Mouse (Mus musculus) limb, embryonic 12.5 days (tissue): ENCODE results near the gene Mlx. TPM values are rescaled to one million over a fixed set of nuclear protein-coding genes. Genes with fewer than 3 reads are reported as not detected.
"Not testable (repeated sequence)": the region's sequence is repeated elsewhere in the genome, so short reads cannot be mapped to it uniquely, and the experiment has no call there.

Experiments
- ATAC-seq: fragments of 200-750 bp; cut with Nextera tagmentation; 2 replicates; pipeline ENCODE4 v1.8.0; 2017; ENCODE audit warnings: low read depth, moderate TSS enrichment; ENCODE audit not compliant: insufficient number of reproducible peaks, insufficient read depth, low FRiP score, low TSS enrichment
- H3K27ac ChIP-seq: fragments of 300-500 bp; sonication (generic); 2 replicates; pipeline ENCODE4 v1.5.1; 2016; ENCODE audit warnings: mild to moderate bottlenecking, moderate library complexity
- H3K27me3 ChIP-seq: fragments of 300-500 bp; sonication (generic); 2 replicates; pipeline ENCODE4 v1.6.1; 2016; ENCODE audit warnings: mild to moderate bottlenecking, moderate library complexity
- H3K36me3 ChIP-seq: fragments of 300-500 bp; sonication (generic); 2 replicates; pipeline ENCODE4 v1.6.1; 2016; ENCODE audit warnings: mild to moderate bottlenecking, moderate library complexity
- H3K4me1 ChIP-seq: fragments of 300-500 bp; sonication (generic); replicated peaks from 2 replicates; pipeline ENCODE4 v1.6.1; 2016
- H3K4me2 ChIP-seq: fragments of 300-500 bp; sonication (generic); 2 replicates; pipeline ENCODE4 v1.6.1; 2016; ENCODE audit warnings: mild to moderate bottlenecking, moderate library complexity
- H3K4me3 ChIP-seq: fragments of 300-500 bp; sonication (generic); replicated peaks from 2 replicates; pipeline ENCODE4 v1.5.1; 2016; ENCODE audit warnings: mild to moderate bottlenecking
- H3K9ac ChIP-seq: fragments of 300-500 bp; sonication (generic); replicated peaks from 2 replicates; pipeline ENCODE4 v1.6.1; 2016; ENCODE audit warnings: mild to moderate bottlenecking, moderate library complexity
- H3K9me3 ChIP-seq: fragments of 300-500 bp; sonication (generic); 2 replicates; pipeline ENCODE4 v1.6.1; 2016; ENCODE audit warnings: mild to moderate bottlenecking, moderate library complexity
- WGBS: fragments of 180-500 bp; shearing (Covaris S2); methylation state at CpG from one replicate; pipeline ENCODE4 v1.1.7; 2016; 5-methylcytosine and 5-hydroxymethylcytosine counted together
- polyA plus RNA-seq: library from polyadenylated mRNA; unstranded; fragments of >200 nt; fragmentation: Nextera tagmentation; extraction: Ambion mirVana; gene quantifications from 2 replicates; pipeline ENCODE4 v1.2.1, GENCODE M21; 2016

Mlx gene
- polyA plus RNA-seq, 1 experiment from 2014 or later, result 43.1 TPM

DNA sequence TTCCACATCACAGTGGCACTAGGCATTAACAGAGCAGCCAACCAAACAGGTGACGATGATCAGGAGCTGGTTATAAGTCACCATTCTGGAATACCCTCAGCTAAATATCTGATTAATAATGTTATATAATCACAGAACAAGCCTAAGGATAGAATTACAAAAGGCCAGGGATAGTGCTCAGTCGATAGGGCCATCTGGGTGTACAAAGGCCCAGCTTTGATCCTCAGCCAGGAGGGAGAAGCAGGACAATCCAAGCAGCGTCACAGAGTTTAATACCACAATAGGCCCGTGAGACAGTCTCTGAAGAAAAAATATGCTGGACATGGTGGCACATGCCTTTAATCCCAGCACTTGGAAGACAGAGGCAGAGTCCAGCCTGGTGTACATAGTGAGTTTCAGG is 22.3 kb downstream of the Mlx start:
- Histone ChIP-seq H3K27me3 (no peaks in the 10 kb centered on the region), H3K4me2 (no peak overlapping the region), H3K9me3 (no peaks in the 10 kb centered on the region), H3K27ac (no peak overlapping the region), H3K9ac (no peak overlapping the region), H3K4me1 (no peaks in the 10 kb centered on the region; the same call in 1 of the 2 replicates), H3K4me3 (no peak overlapping the region), H3K36me3 (peaks cover 26% of the 10 kb centered on the region)
- WGBS, result 86% methylated on average over 4 of the region's 4 CpGs
- ATAC-seq, result no peak

DNA sequence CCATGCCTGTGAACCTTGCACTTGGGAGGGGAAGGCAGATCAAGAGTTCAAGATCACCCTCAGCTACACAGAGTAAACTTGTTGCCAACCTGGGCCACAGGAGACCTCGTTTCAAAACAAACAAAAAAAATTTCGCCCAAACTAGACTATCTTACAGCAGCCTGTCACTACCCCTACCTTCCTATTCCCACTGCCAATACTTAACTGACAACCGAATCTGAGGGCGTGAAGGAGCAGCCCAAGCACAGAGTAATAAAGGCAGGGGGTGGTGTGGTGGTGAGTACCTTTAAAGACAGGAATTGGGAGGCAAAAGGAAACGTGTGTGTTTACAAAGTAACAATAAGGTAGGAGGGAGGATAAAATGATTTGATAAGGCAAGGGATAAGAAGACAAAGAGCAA is 23.6 kb downstream of the Mlx start:
- no peak overlapping the region for H3K4me3 ChIP-seq
- peaks cover 13% of the 10 kb centered on the region for H3K36me3 ChIP-seq
- no peak overlapping the region for H3K27ac ChIP-seq
- H3K4me2 ChIP-seq, result no peak overlapping the region
- ATAC-seq, result no peak
- H3K9me3 ChIP-seq, result no peaks in the 10 kb centered on the region
- H3K4me1 ChIP-seq, result no peaks in the 10 kb centered on the region; the same call in 1 of the 2 replicates
- 56% methylated on average over 5 of the region's 5 CpGs for WGBS
- no peaks in the 10 kb centered on the region for H3K27me3 ChIP-seq
- H3K9ac ChIP-seq, result no peak overlapping the region

DNA sequence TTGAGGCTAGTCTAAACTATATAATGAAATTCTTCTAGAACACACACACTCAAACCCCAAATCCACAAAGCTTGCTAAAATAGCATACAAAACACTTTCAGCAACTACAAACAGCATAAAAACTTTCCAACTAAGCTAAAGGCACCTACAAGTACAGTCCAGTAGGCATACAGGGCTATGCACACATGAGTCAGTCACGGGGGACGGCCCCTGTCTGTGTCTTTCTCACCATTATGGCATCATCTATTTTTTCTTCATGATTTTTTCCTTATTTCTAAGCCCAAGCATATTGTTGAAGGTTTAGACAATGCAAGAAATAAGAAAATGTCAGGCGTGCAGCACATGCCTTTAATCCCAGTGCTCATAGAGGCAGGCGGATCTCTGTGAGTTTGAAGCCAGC is 24.1 kb downstream of the Mlx start:
- no peak for ATAC-seq
- Histone ChIP-seq H3K9me3 (no peaks in the 10 kb centered on the region), H3K36me3 (peaks cover 14% of the 10 kb centered on the region), H3K27me3 (no peaks in the 10 kb centered on the region), H3K9ac (no peak overlapping the region), H3K27ac (no peak overlapping the region), H3K4me3 (no peak overlapping the region), H3K4me2 (no peak overlapping the region), H3K4me1 (no peaks in the 10 kb centered on the region; the same call in 1 of the 2 replicates)
- 92% methylated on average over 4 of the region's 4 CpGs for WGBS

GRCm38 (mm10) chr11:101112186-101112585 is 25.1 kb downstream of the Mlx start:
- Histone ChIP-seq H3K27me3 (no peaks in the 10 kb centered on the region), H3K4me1 (no peaks in the 10 kb centered on the region; the same call in 1 of the 2 replicates), H3K4me3 (no peak overlapping the region), H3K4me2 (no peak overlapping the region), H3K9ac (no peak overlapping the region), H3K27ac (0 out of 2 replicates have a peak overlapping the region, but pooled peaks have one; percentile 53), H3K9me3 (no peaks in the 10 kb centered on the region), H3K36me3 (peaks cover 21% of the 10 kb centered on the region)
- no peak for ATAC-seq
- WGBS, result 89% methylated on average over 3 of the region's 3 CpGs

DNA sequence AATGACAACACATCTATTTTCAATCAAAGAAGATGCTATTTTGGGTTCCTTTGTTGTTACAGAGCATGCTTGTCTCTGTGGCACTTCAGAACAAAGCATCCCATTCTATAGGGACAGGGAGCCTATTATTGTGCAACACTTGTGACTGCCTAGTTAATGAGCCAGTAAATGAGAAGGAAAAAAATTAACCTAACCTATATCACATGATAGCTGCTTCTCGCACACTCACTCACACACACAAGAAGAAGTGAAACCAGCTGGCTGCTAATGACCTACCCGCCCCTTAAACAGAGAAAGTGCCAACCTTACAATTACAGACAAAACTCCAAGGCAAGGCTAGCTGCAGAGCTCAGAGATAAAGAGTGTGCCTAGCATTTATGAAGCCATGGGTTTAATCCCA is 28.5 kb downstream of the Mlx start:
- Histone ChIP-seq H3K9ac (no peak overlapping the region), H3K27ac (no peak overlapping the region), H3K4me3 (no peak overlapping the region), H3K36me3 (peaks cover 16% of the 10 kb centered on the region), H3K4me1 (peaks cover 16% of the 10 kb centered on the region), H3K9me3 (no peaks in the 10 kb centered on the region), H3K27me3 (no peaks in the 10 kb centered on the region), H3K4me2 (no peak overlapping the region)
- WGBS, result 80% methylated on average over 2 of the region's 2 CpGs
- ATAC-seq, result no peak

GRCm38 (mm10) chr11:101118105-101118504 is 31.0 kb downstream of the Mlx start:
- peaks cover 30% of the 10 kb centered on the region for H3K36me3 ChIP-seq
- peak overlapping the region; percentile 95 for H3K4me2 ChIP-seq
- peak overlapping the region; percentile 93 for H3K9ac ChIP-seq
- 57% methylated on average over 4 of the region's 4 CpGs for WGBS
- ATAC-seq, result no peak
- H3K27ac ChIP-seq, result no peak overlapping the region
- H3K4me1 ChIP-seq, result peaks cover 25% of the 10 kb centered on the region
- H3K4me3 ChIP-seq, result peak overlapping the region; percentile 91
- no peaks in the 10 kb centered on the region for H3K27me3 ChIP-seq
- H3K9me3 ChIP-seq, result no peaks in the 10 kb centered on the region

DNA sequence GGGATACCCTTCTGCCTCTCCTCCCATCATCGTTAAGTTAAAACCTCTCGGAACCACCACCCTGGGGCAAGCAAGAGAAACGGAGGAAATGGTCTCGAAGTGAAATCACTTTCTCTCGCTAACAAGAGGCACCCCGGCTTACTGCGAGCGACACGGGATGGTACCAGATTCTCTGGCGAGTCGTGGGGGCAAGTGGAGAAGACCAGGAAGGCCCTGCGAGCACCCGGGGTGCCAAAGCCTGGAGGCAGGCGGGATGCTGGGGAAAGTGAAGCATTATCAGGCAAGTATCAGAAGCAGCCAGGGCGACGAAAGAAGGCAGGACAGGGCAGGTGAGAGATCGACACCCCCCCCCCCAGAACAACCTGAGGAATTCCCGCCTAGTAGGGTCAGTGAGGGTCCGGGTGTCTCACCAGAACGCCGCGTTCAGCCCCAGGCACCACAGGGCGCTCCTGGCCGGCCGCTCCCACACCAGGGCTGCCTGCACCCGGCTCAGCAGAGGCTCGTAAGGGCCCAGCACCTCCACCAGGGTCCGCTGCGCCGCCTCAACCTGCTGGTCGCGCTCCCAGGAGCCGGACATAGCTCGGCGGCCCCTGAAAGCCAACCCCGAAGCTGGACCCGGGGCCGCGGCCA is 32.2 kb downstream of the Mlx start:
- Histone ChIP-seq H3K4me1 (peaks cover 25% of the 10 kb centered on the region), H3K27ac (peak overlapping the region; percentile 92), H3K36me3 (peaks cover 41% of the 10 kb centered on the region), H3K4me2 (peak overlapping the region; percentile 95), H3K4me3 (peak overlapping the region; percentile 91), H3K9ac (peak overlapping the region; percentile 93), H3K9me3 (no peaks in the 10 kb centered on the region), H3K27me3 (no peaks in the 10 kb centered on the region)
- under 1% methylated on average over 39 of the region's 39 CpGs for WGBS
- peak; percentile 78 for ATAC-seq

GRCm38 (mm10) chr11:101119761-101120544 is 32.9 kb downstream of the Mlx start, which contains the start of the genes Retreg3 and Tubg1:
TSS of gene Retreg3 (minus strand) at chr11:101119893.
TSS of gene Tubg1 (plus strand) at chr11:101119938.
- H3K4me2 ChIP-seq, result peak within 1 kb of the TSS; percentile 95
- peak; percentile 96 for ATAC-seq
- H3K4me3 ChIP-seq, result peak within 1 kb of the TSS; percentile 91
- no peaks in the 10 kb centered on the region for H3K9me3 ChIP-seq
- peak within 1 kb of the TSS; percentile 92 for H3K27ac ChIP-seq
- peaks cover 48% of the 10 kb centered on the region for H3K36me3 ChIP-seq
- H3K9ac ChIP-seq, result peak within 1 kb of the TSS; percentile 93
- H3K4me1 ChIP-seq, result peaks cover 25% of the 10 kb centered on the region
- no peaks in the 10 kb centered on the region for H3K27me3 ChIP-seq
- WGBS, result under 1% methylated on average over 61 of the region's 61 CpGs

GRCm38 (mm10) chr11:101120545-101121188 is 33.6 kb downstream of the Mlx start:
- Histone ChIP-seq H3K4me3 (peak overlapping the region; percentile 91), H3K27me3 (no peaks in the 10 kb centered on the region), H3K4me2 (peak overlapping the region; percentile 95), H3K36me3 (peaks cover 55% of the 10 kb centered on the region), H3K9ac (peak overlapping the region; percentile 82), H3K9me3 (no peaks in the 10 kb centered on the region), H3K27ac (peak overlapping the region; percentile 92), H3K4me1 (peaks cover 25% of the 10 kb centered on the region)
- ATAC-seq, result no peak
- 25% methylated on average over 19 of the region's 19 CpGs for WGBS

- 93% methylated on average over 8 of the region's 8 CpGs for WGBS
- not testable (repeated sequence) for ATAC-seq
Measured at GRCm38 (mm10) chr11:101124494-101124893, 37.4 kb downstream of the Mlx start.

GRCm38 (mm10) chr11:101125008-101125407 is 37.9 kb downstream of the Mlx start:
- Histone ChIP-seq H3K36me3 (peaks cover 63% of the 10 kb centered on the region), H3K4me1 (peaks cover 13% of the 10 kb centered on the region)
- H3K4me2 ChIP-seq, ATAC-seq, H3K9ac ChIP-seq, H3K9me3 ChIP-seq, H3K4me3 ChIP-seq, H3K27me3 ChIP-seq, H3K27ac ChIP-seq: not testable (repeated sequence)
- 96% methylated on average over 9 of the region's 9 CpGs for WGBS

More at GRCm38 (mm10) chr11:101124494-101124893, 37.4 kb downstream of the Mlx start:
- H3K27ac ChIP-seq, H3K4me2 ChIP-seq, H3K9me3 ChIP-seq, H3K4me3 ChIP-seq, H3K27me3 ChIP-seq, H3K9ac ChIP-seq: not testable (repeated sequence)
- Histone ChIP-seq H3K36me3 (peaks cover 63% of the 10 kb centered on the region), H3K4me1 (peaks cover 11% of the 10 kb centered on the region)
